Mouse (Mus musculus): ENCODE measurements around the gene Kirrel3.

GRCm38 (mm10) chr9:34713462-34713926 is 227.8 kb downstream of the Kirrel3 start:
- TF ChIP-seq TAL1 (IDR thresholded peaks at IDR 0.05; ENCODE audit: low read length) (no peak), GATA1 (IDR thresholded peaks at IDR 0.05; ENCODE audit: low read length) (no peak)
